Comparison of ENCODE assay signal across 8 mouse cellular contexts in genomic region chr15:79547289-79547820, GRCm38 (mm10). TPM values are rescaled to one million over a fixed set of nuclear protein-coding genes. Genes with fewer than 3 reads are reported as not detected.
A peak's percentile ranks its signal among the peaks of the same experiment; 100 is the strongest.
DNase-seq lines count a peak whose midpoint lies in the region; ATAC-seq and TF ChIP-seq lines count a peak whose summit lies in the region.

No protein-coding gene starts in this region.

- H3K27ac ChIP-seq in lung, embryonic 14.5 days (ENCODE audit: low read depth): peak overlapping the region; percentile 98
- H3K27ac ChIP-seq in hindbrain, postnatal 0 days: peak overlapping the region; percentile 99

- no peak; the same call in 1 of the 2 replicates for ATAC-seq in lung, embryonic 14.5 days (ENCODE audit: insufficient read depth)
- peak; percentile 15; the same call in 1 of the 2 replicates for ATAC-seq in erythroblast, adult 5-6 weeks (replicated peaks; ENCODE audit: low FRiP score, poor library complexity, severe bottlenecking)
- peak; percentile 1; the same call in 1 of the 2 replicates for ATAC-seq in hindbrain, postnatal 0 days
- ATAC-seq in CD4-positive, CD25-positive, alpha-beta regulatory T cell, adult 4 months: no peak

- no peaks in the 10 kb centered on the region; the same call in 1 of the 2 replicates for H3K9me3 ChIP-seq in lung, embryonic 14.5 days (ENCODE audit: low read depth, low read length)
- no peaks in the 10 kb centered on the region for H3K9me3 ChIP-seq in hindbrain, postnatal 0 days (ENCODE audit: low read length)

- peak overlapping the region; percentile 99 for H3K9ac ChIP-seq in lung, embryonic 14.5 days
- H3K9ac ChIP-seq in hindbrain, postnatal 0 days (replicated peaks; ENCODE audit: low read length): peak overlapping the region; percentile 43

- peaks cover 15% of the 10 kb centered on the region; the same call in 1 of the 2 replicates for H3K4me1 ChIP-seq in lung, embryonic 14.5 days (ENCODE audit: insufficient read depth)
- peaks cover 21% of the 10 kb centered on the region for H3K4me1 ChIP-seq in hindbrain, postnatal 0 days (ENCODE audit: insufficient read depth, low read length)

- peaks cover 3% of the 10 kb centered on the region; the same call in 1 of the 2 replicates for H3K27me3 ChIP-seq in lung, embryonic 14.5 days (ENCODE audit: insufficient read depth, low read length)
- H3K27me3 ChIP-seq in hindbrain, postnatal 0 days (ENCODE audit: insufficient read depth, low read length): no peaks in the 10 kb centered on the region
- peaks cover 14% of the 10 kb centered on the region for H3K27me3 ChIP-seq in myocyte (ENCODE audit: control insufficient read depth, insufficient read depth, insufficient read length)

- 74% methylated on average over 17 of the region's 17 CpGs for WGBS in lung, embryonic 14.5 days
- 73% methylated on average over 17 of the region's 17 CpGs for WGBS in hindbrain, postnatal 0 days

- peak overlapping the region; percentile 66 for H3K4me2 ChIP-seq in lung, embryonic 14.5 days
- peak overlapping the region; percentile 51 for H3K4me2 ChIP-seq in hindbrain, postnatal 0 days (ENCODE audit: low read depth, low read length)
- peak overlapping the region; percentile 65 for H3K4me2 ChIP-seq in myocyte (ENCODE audit: low read depth)

- peaks cover 25% of the 10 kb centered on the region for H3K36me3 ChIP-seq in lung, embryonic 14.5 days (ENCODE audit: insufficient read depth)
- H3K36me3 ChIP-seq in hindbrain, postnatal 0 days (ENCODE audit: insufficient read depth, low read length): peaks cover 6% of the 10 kb centered on the region; the same call in 1 of the 2 replicates
- peaks cover 23% of the 10 kb centered on the region for H3K36me3 ChIP-seq in myocyte (ENCODE audit: control insufficient read depth, insufficient read depth)

- no peak overlapping the region for H3ac ChIP-seq in myocyte (ENCODE audit: control insufficient read depth, insufficient read length)

- TF ChIP-seq POLR2A in myocyte (IDR thresholded peaks at IDR 0.05; ENCODE audit: insufficient read length, low read depth): no peak

- TF ChIP-seq CTCF in lung, embryonic 14.5 days (IDR thresholded peaks at IDR 0.05; ENCODE audit: low read depth): no peak
- no peak for TF ChIP-seq CTCF in hindbrain, postnatal 0 days (IDR thresholded peaks at IDR 0.05; ENCODE audit: low read depth)

- peaks cover 36% of the 10 kb centered on the region for H3K79me2 ChIP-seq in myocyte (ENCODE audit: control insufficient read depth, insufficient read depth)

- peak overlapping the region; percentile 96 for H3K4me3 ChIP-seq in lung, embryonic 14.5 days (ENCODE audit: low read depth, low read length)
- peak overlapping the region; percentile 92 for H3K4me3 ChIP-seq in hindbrain, postnatal 0 days (ENCODE audit: low read length)
- peak overlapping the region; percentile 89 for H3K4me3 ChIP-seq in myocyte

- no peak for DNase-seq in lung, embryonic 14.5 days
- DNase-seq in lung, postnatal 14 days: no peak
- DNase-seq in hindbrain, postnatal 0 days (ENCODE audit: low spot score): no peak
- no peak for DNase-seq in gastrocnemius, postnatal 25 days
- DNase-seq in Muller cell, postnatal 12 days (ENCODE audit: inconsistent ontology term): no peak

TF ChIP-seq in myocyte, 11 proteins besides CTCF, POLR2A, EP300 and RAD21:
- TF ChIP-seq SRF (IDR thresholded peaks at IDR 0.05; ENCODE audit: control insufficient read depth, insufficient read length, low read depth) (no peak), POLR2AphosphoS2 (IDR thresholded peaks at IDR 0.05; ENCODE audit: insufficient read length, low read depth) (no peak), MYOG (IDR thresholded peaks at IDR 0.05; ENCODE audit: control insufficient read depth in 1 of 3, insufficient read depth in 1 of 3, insufficient read length in 2 of 3, low read depth in 2 of 3) (no peak)

RNA-seq across cellular contexts. Expression of gene Ddx17, which starts 0.8 kb away (rescaled TPM):
- 78.9 and 83.8 TPM in 2 replicates for polyA plus RNA-seq in lung, embryonic 14.5 days (2014; fragmentation: Nextera tagmentation; extraction: Ambion mirVana)
- total RNA-seq in erythroblast, adult 5-6 weeks (2015; ENCODE audit: low replicate concordance): 58.0 and 58.7 TPM in 2 replicates
- 96.5 and 123 TPM in 2 replicates for total RNA-seq in erythroblast, adult 5-6 weeks (2017; ENCODE audit: low replicate concordance)
- total RNA-seq in hindbrain, postnatal 0 days (2014; rRNA removed): 291 and 334 TPM in 2 replicates
- 33.5 and 34.2 TPM in 2 replicates for polyA plus RNA-seq in hindbrain, postnatal 0 days (2015; fragmentation: Nextera tagmentation; extraction: Ambion mirVana)
- 96.2 TPM for polyA plus RNA-seq in myocyte (2012; fragmentation: generic; extraction: Trizol)
- 10 to 100 TPM; 65.3 to 72.8 TPM for total RNA-seq in gastrocnemius, postnatal 25 days (2021)
- polyA plus RNA-seq in CD4-positive, CD25-positive, alpha-beta regulatory T cell, adult 4 months (2017; shearing (Covaris generic)): 10 to 100 TPM; 28.9 to 39.9 TPM

RNA-seq across cellular contexts. Expression of gene Kdelr3, which starts 31.1 kb away (rescaled TPM):
- 60.3 and 68.2 TPM in 2 replicates for polyA plus RNA-seq in lung, embryonic 14.5 days (2014; fragmentation: Nextera tagmentation; extraction: Ambion mirVana)
- not detected in 2 replicates for total RNA-seq in erythroblast, adult 5-6 weeks (2015; ENCODE audit: low replicate concordance)
- total RNA-seq in erythroblast, adult 5-6 weeks (2017; ENCODE audit: low replicate concordance): not detected in 2 replicates
- total RNA-seq in hindbrain, postnatal 0 days (2014; rRNA removed): 6.4 and 9.6 TPM in 2 replicates
- 8.1 and 9.5 TPM in 2 replicates for polyA plus RNA-seq in hindbrain, postnatal 0 days (2015; fragmentation: Nextera tagmentation; extraction: Ambion mirVana)
- polyA plus RNA-seq in myocyte (2012; fragmentation: generic; extraction: Trizol): 74.7 TPM
- 1 to 10 TPM; 7.3 to 7.7 TPM for total RNA-seq in gastrocnemius, postnatal 25 days (2021)
- not detected for polyA plus RNA-seq in CD4-positive, CD25-positive, alpha-beta regulatory T cell, adult 4 months (2017; shearing (Covaris generic))

RNA-seq across cellular contexts. Expression of gene Kcnj4, which starts 42.3 kb away (rescaled TPM):
- polyA plus RNA-seq in lung, embryonic 14.5 days (2014; fragmentation: Nextera tagmentation; extraction: Ambion mirVana): not detected in 2 replicates
- not detected in 2 replicates for total RNA-seq in erythroblast, adult 5-6 weeks (2015; ENCODE audit: low replicate concordance)
- not detected in 2 replicates for total RNA-seq in erythroblast, adult 5-6 weeks (2017; ENCODE audit: low replicate concordance)
- total RNA-seq in hindbrain, postnatal 0 days (2014; rRNA removed): 0.50 and 0.94 TPM in 2 replicates
- not detected in 2 replicates for polyA plus RNA-seq in hindbrain, postnatal 0 days (2015; fragmentation: Nextera tagmentation; extraction: Ambion mirVana)
- polyA plus RNA-seq in myocyte (2012; fragmentation: generic; extraction: Trizol): 0.06 TPM
- not detected for total RNA-seq in gastrocnemius, postnatal 25 days (2021)
- not detected for polyA plus RNA-seq in CD4-positive, CD25-positive, alpha-beta regulatory T cell, adult 4 months (2017; shearing (Covaris generic))

RNA-seq across cellular contexts. Expression of gene Dmc1, which starts 57.6 kb away (rescaled TPM):
- polyA plus RNA-seq in lung, embryonic 14.5 days (2014; fragmentation: Nextera tagmentation; extraction: Ambion mirVana): 2.9 and 3.4 TPM in 2 replicates
- 0.42 and 6.7 TPM in 2 replicates for total RNA-seq in erythroblast, adult 5-6 weeks (2015; ENCODE audit: low replicate concordance)
- total RNA-seq in erythroblast, adult 5-6 weeks (2017; ENCODE audit: low replicate concordance): 2.0 TPM in 2 replicates
- 0.36 and 0.37 TPM in 2 replicates for total RNA-seq in hindbrain, postnatal 0 days (2014; rRNA removed)
- polyA plus RNA-seq in hindbrain, postnatal 0 days (2015; fragmentation: Nextera tagmentation; extraction: Ambion mirVana): 1.1 and 1.4 TPM in 2 replicates
- polyA plus RNA-seq in myocyte (2012; fragmentation: generic; extraction: Trizol): not detected
- not detected for total RNA-seq in gastrocnemius, postnatal 25 days (2021)
- not detected for polyA plus RNA-seq in CD4-positive, CD25-positive, alpha-beta regulatory T cell, adult 4 months (2017; shearing (Covaris generic))

Comparison
In these comparisons a context has a peak if more than half of its experiments do, and no peak if none do; other contexts are left out.
1. ATAC-seq: peak in erythroblast, adult 5-6 weeks (single experiment) and hindbrain, postnatal 0 days (single experiment); none in lung, embryonic 14.5 days (single experiment) and CD4-positive, CD25-positive, alpha-beta regulatory T cell, adult 4 months (single experiment).
2. Peak in every context shown above with its lines, with median percentiles within 50 percentile points of each other: H3K4me2 ChIP-seq and H3K4me3 ChIP-seq.